Mouse (Mus musculus) spleen, adult 10 weeks (tissue): ENCODE data around the gene Mkrn1. TPM values are rescaled to one million over a fixed set of nuclear protein-coding genes. Genes with fewer than 3 reads are reported as not detected.

Source experiments
- polyA plus RNA-seq: library from polyadenylated mRNA; stranded (reverse); fragments of 350-450 nt; fragmentation: Illumina TruSeq; extraction: RNeasy Lipid Tissue Mini Kit (QIAGEN cat#74804); gene quantifications from one replicate; pipeline ENCODE4 v1.2.3, GENCODE M21; 2015; ENCODE audit warnings: low replicate concordance; ENCODE audit not compliant: insufficient read depth

Gene Mkrn1
- polyA plus RNA-seq, result 288 TPM

DNA sequence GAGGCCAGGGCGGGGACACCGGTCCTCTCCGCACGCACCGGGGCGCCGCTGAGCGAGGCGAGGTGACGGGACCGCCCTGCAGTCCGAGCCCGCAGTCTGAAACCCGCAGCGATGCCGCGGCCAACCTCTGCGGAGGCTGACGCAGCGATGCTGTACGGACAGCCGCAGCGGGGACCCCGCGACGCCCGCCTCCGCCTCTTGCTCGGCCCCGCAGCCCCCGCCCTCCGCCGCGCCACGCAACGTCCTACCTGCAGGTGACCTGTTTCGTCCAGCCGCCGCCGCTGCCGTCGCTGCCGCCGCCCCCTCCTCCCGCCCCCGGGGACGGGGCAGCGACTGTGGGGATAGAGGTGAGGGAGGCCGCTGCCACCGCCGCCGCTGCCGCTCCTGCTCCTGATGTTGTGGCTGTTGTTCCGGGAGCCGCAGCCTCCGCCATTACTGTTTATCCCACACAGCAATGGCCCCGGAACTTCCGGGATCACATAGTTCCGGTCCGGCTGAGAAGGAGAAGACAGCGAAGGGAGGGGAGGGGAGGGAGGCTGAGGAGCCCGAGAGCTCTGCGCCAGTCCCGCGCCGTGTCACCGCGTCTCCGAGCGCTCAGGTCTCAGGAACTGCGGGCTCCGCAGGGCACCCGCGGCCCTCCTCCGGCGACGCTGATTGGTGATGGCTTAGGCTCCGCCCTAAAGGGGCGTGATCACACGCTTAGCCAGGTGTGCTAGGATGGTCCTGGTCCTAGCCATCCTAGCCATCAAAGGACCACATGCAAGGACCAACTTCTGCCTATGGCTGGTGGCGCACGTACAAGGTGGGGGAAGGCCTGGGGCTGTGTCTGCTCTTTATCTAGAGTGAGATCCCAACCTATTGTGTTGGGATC is at the start of gene Mkrn1:
TSS of gene Mkrn1 (minus strand) at position 612 of the 871 bp plus-strand sequence.

DNA sequence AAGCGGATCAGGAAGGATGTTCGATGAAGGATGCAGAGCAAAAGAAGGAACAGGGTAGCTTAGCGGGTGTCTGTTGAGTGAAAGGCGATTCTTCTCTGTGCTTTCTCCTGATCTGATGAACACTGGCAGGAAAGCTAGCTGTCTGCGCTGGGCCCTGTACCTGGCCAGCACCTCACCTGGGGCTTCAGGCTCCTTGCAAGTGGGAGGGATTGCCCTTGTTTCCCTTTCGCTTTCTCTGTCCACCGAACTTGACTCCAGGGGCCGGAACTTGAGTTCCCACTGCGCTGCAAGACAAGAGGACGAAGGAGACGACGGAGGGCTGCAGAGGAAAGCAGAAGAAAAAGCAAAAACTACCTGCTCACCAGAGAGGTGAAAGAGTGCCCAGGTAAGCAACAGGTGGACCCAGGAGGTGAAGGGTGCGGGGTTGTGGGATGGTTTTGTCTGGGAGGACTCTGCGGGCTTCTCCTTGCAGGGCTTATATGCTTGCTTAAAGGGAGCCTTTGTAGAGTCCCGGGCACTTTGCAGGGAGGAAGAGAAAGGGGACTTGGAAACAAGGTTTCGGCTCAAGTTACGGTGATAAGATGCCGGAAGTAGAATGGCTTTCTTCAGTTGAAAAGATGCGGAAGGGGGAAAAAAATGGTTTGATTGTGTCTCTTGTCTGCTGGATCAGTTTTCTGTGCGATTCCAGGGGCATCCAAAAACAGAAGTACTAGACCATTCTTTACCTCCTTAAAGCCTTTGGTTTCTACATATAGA is 39.0 kb downstream of the Mkrn1 start, which contains the start of gene Rab19:
TSS of gene Rab19 (plus strand) at position 51 of the 756 bp plus-strand sequence.

DNA sequence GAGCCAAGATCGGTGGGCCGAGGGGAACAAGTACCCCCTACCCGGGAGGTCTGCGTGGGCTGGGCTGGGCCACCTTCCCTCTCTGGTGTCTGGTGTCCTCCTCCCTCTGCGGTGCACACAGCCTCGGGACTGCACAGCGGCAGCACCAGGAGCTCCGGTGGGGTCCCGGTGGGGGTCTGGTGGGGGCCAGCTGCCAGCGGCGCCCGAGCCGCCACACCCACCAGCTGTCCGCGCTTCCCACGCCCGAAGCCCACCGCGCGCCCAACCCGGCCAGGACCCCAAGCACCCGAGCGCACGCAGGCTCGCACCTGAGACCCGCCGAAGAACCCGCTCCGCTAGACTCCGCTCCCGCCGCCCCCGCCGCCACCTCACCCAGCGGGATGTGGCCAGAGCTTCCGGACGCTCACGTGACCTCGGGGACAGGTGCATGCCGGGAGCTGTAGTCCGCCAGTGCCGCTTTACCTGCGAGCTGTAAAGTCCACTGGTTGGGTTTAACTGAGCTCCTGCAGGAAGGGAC is 42.9 kb downstream of the Mkrn1 start, which contains the start of gene Slc37a3:
TSS of gene Slc37a3 (minus strand) at position 365 of the 517 bp plus-strand sequence.

Other genes with a start within 250 kb of the Mkrn1 start
- gene Kdm7a, start 213.7 kb downstream of the Mkrn1 start, polyA plus RNA-seq, result 64.2 TPM
- 37.4 TPM for gene Slc37a3, start 42.8 kb downstream of the Mkrn1 start, polyA plus RNA-seq
- 13.9 TPM for gene Rab19, start 39.3 kb downstream of the Mkrn1 start, polyA plus RNA-seq
- gene Dennd2a, start 137.4 kb upstream of the Mkrn1 start, polyA plus RNA-seq, result 5.7 TPM
- 21.6 TPM for gene Adck2, start 153.4 kb upstream of the Mkrn1 start, polyA plus RNA-seq
- gene Gm42420, start 165.3 kb upstream of the Mkrn1 start, polyA plus RNA-seq, result not detected
- gene Ndufb2, start 172.1 kb upstream of the Mkrn1 start, polyA plus RNA-seq, result 65.7 TPM